Mouse (Mus musculus) lung, postnatal 0 days (tissue): ENCODE measurements around the gene Slc35g1.

ENCODE experiments used
- CTCF ChIP-seq: IDR thresholded peaks from 2 replicates; pipeline ENCODE4 v1.5.1; 2016; ENCODE audit warnings: antibody characterized with exemption, mild to moderate bottlenecking
- EP300 ChIP-seq: IDR thresholded peaks from 2 replicates; pipeline ENCODE4 v1.6.1; 2016; ENCODE audit warnings: antibody characterized with exemption, mild to moderate bottlenecking, control low read depth

GRCm38 (mm10) chr19:38431326-38431725, 35.5 kb downstream of the Slc35g1 start:
- no peak for TF ChIP-seq EP300
- TF ChIP-seq CTCF: no peak
